Mouse (Mus musculus): ENCODE measurements around the gene Chrnd. TPM values are rescaled to one million over a fixed set of nuclear protein-coding genes. Genes with fewer than 3 reads are reported as not detected.
A peak's percentile ranks its signal among the peaks of the same experiment; 100 is the strongest.

Gene Chrnd
- total RNA-seq, 2 experiments from 2014 or later, result not detected

- no peak; the same call in 1 of the 2 replicates for TF ChIP-seq CTCF (IDR thresholded peaks at IDR 0.05)
- Histone ChIP-seq H3K27ac (peak within 1 kb of the TSS; percentile 92), H3K4me3 (peak within 1 kb of the TSS; percentile 77)
- intact Hi-C loops (cut with DNase I), result loop anchor here (10.0 kb wide), 2 partner anchors 541 to 779 kb away; partner anchors contain the start of gene Atg16l1
- DNase-seq (ENCODE audit: extremely low spot score in 1 of 2, low spot score in 2 of 2), result peak; percentile 89 to 93
These were observed 23.6 kb downstream of the Chrnd start, which contains the start of gene Eif4e2 for GRCm38 (mm10) chr1:87213735-87214704. Gene Eif4e2, plus strand, starts transcription at chr1:87213914.

- intact Hi-C loops (cut with DNase I), result loop anchor here (10.0 kb wide), 2 partner anchors 540 to 780 kb away; partner anchors contain the start of gene Atg16l1
- Histone ChIP-seq H3K27ac (peak overlapping the region; percentile 92; the same call in 1 of the 2 replicates), H3K4me3 (peak overlapping the region; percentile 77)
- no peak for TF ChIP-seq CTCF (IDR thresholded peaks at IDR 0.05)
- no peak for DNase-seq (ENCODE audit: extremely low spot score in 1 of 2, low spot score in 2 of 2)
These were observed 24.3 kb downstream of the Chrnd start for GRCm38 (mm10) chr1:87214748-87215147.

- Histone ChIP-seq H3K27ac (no peak overlapping the region), H3K4me3 (no peak overlapping the region)
- intact Hi-C loops (cut with DNase I), result loop anchor here (10.0 kb wide), 2 partner anchors 537 to 783 kb away; partner anchors contain the start of gene Atg16l1
- no peak for DNase-seq (ENCODE audit: extremely low spot score in 1 of 2, low spot score in 2 of 2)
- peak; percentile 76 for TF ChIP-seq CTCF (IDR thresholded peaks at IDR 0.05)
These were observed 27.5 kb downstream of the Chrnd start for GRCm38 (mm10) chr1:87217938-87218337.

GRCm38 (mm10) chr1:87225739-87226138 lies 35.3 kb downstream of the Chrnd start:
- DNase-seq (ENCODE audit: extremely low spot score in 1 of 2, low spot score in 2 of 2), result no peak
- Histone ChIP-seq H3K4me3 (no peak overlapping the region), H3K27ac (no peak overlapping the region)
- intact Hi-C loops (cut with DNase I), result no loop called here
- TF ChIP-seq CTCF (IDR thresholded peaks at IDR 0.05), result no peak

GRCm38 (mm10) chr1:87226409-87227159 lies 36.2 kb downstream of the Chrnd start:
- Histone ChIP-seq H3K4me3 (no peak overlapping the region), H3K27ac (no peak overlapping the region)
- TF ChIP-seq CTCF (IDR thresholded peaks at IDR 0.05), result no peak
- intact Hi-C loops (cut with DNase I), result no loop called here
- no peak for DNase-seq (ENCODE audit: extremely low spot score in 1 of 2, low spot score in 2 of 2)

- TF ChIP-seq CTCF (IDR thresholded peaks at IDR 0.05), result no peak
These were observed 36.7 kb downstream of the Chrnd start for GRCm38 (mm10) chr1:87227160-87227550.

GRCm38 (mm10) chr1:87230606-87231005 lies 40.2 kb downstream of the Chrnd start:
- H3K4me3 ChIP-seq, result no peak overlapping the region
- DNase-seq (ENCODE audit: extremely low spot score in 1 of 2, low spot score in 2 of 2), result no peak
- intact Hi-C loops (cut with DNase I), result no loop called here
- no peak for TF ChIP-seq CTCF (IDR thresholded peaks at IDR 0.05)
- no peak overlapping the region for H3K27ac ChIP-seq

More at GRCm38 (mm10) chr1:87227160-87227550, 36.7 kb downstream of the Chrnd start:
- no peak overlapping the region for H3K27ac ChIP-seq
- H3K4me3 ChIP-seq, result no peak overlapping the region
- intact Hi-C loops (cut with DNase I), result no loop called here
- DNase-seq (ENCODE audit: extremely low spot score in 1 of 2, low spot score in 2 of 2), result no peak

- no peak overlapping the region for H3K27ac ChIP-seq
- TF ChIP-seq CTCF (IDR thresholded peaks at IDR 0.05), result no peak
- DNase-seq (ENCODE audit: extremely low spot score in 1 of 2, low spot score in 2 of 2), result no peak
- intact Hi-C loops (cut with DNase I), result no loop called here
- no peak overlapping the region for H3K4me3 ChIP-seq
These were observed 41.8 kb downstream of the Chrnd start for GRCm38 (mm10) chr1:87232197-87232596.

- TF ChIP-seq CTCF (IDR thresholded peaks at IDR 0.05), result no peak
- Histone ChIP-seq H3K4me3 (no peak overlapping the region), H3K27ac (no peak overlapping the region)
- no peak for DNase-seq (ENCODE audit: extremely low spot score in 1 of 2, low spot score in 2 of 2)
- intact Hi-C loops (cut with DNase I), result no loop called here
These were observed 48.6 kb downstream of the Chrnd start for GRCm38 (mm10) chr1:87239056-87239455.

- intact Hi-C loops (cut with DNase I), result loop anchor here (10.0 kb wide), 1 partner anchor 522 kb away; no protein-coding TSS in a partner anchor
- no peak for TF ChIP-seq CTCF (IDR thresholded peaks at IDR 0.05)
These were observed 52.6 kb downstream of the Chrnd start for GRCm38 (mm10) chr1:87243021-87243420.

GRCm38 (mm10) chr1:87245430-87245829 lies 55.0 kb downstream of the Chrnd start:
- no peak for DNase-seq (ENCODE audit: extremely low spot score in 1 of 2, low spot score in 2 of 2)
- intact Hi-C loops (cut with DNase I), result loop anchor here (10.0 kb wide), 1 partner anchor 519 kb away; no protein-coding TSS in a partner anchor
- no peak for TF ChIP-seq CTCF (IDR thresholded peaks at IDR 0.05)
- Histone ChIP-seq H3K27ac (no peak overlapping the region), H3K4me3 (no peak overlapping the region)

More at GRCm38 (mm10) chr1:87243021-87243420, 52.6 kb downstream of the Chrnd start:
- no peak overlapping the region for H3K4me3 ChIP-seq
- no peak for DNase-seq (ENCODE audit: extremely low spot score in 1 of 2, low spot score in 2 of 2)
- H3K27ac ChIP-seq, result no peak overlapping the region
